Mouse (Mus musculus): ENCODE results near the gene Mif4gd.
"Not testable (repeated sequence)": the region's sequence is repeated elsewhere in the genome, so short reads cannot be mapped to it uniquely, and the experiment has no call there.

Mif4gd gene

DNA sequence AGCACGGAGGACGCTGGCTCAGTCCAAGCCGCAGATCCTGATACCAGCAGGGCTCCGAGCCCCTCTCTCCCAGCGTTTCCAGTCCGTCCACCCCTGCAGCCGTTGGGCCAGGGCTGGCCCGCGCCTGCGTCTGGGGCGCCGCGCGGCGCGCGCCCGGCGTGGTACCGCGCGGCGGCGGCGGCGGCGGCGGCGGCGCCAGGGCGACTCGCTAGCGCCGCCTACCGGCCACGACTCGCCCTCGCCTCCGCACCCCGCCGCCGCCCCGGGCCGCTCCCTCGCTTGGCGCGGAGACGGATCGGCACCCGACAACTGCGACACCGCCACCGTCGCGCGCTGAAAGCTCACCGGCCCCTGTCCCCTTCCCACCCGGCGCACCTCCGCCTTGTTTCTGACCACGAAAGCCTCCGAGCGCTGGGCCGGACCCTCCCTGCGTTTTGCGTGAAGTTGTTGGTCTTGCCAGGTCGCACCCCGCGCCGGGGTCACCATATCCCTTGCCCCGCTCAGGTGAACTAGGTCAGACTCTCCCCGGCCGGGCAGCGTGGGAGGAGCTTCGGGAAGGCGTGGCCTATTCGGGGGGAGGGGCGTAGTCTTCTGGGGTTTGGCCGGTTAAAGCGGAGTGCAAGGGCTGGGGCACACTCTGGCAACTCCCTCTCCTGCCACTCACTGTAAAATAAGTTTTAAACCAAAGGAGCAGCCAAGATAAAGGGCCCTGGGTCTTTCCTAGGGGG lies at the start of gene Mif4gd:
Mif4gd (minus strand) TSS at position 560 of the 728 bp plus-strand sequence.
- peak; percentile 97 for DNase-seq

DNA sequence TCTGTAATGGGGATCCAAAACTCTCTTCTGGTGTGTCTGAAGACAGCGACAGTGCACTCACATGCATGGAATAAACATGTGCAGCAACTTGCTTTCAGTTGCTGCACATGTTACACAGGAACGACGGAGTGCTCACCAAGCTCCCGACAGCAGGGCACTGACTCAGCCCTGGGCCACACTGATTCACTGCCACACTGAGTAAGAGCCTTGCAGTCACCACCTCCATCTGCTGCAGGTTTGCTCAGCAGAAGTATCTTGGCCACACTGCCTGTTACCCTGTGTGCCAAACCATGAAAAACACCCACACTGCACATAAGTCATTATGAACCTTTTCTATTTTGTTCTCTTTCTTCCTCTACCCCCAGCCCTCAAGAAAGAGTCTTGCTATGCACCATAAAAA lies 47.6 kb upstream of the Mif4gd start:
- DNase-seq: no peak

- DNase-seq: no peak
Observed at GRCm38 (mm10) chr11:115658521-115658920, 45.8 kb upstream of the Mif4gd start.

- DNase-seq: no peak
Observed at GRCm38 (mm10) chr11:115654128-115654527, 41.4 kb upstream of the Mif4gd start.

GRCm38 (mm10) chr11:115653194-115653593 lies 40.4 kb upstream of the Mif4gd start:
- no peak for DNase-seq

- DNase-seq: no peak
Observed at GRCm38 (mm10) chr11:115651680-115652079, 38.9 kb upstream of the Mif4gd start.

DNA sequence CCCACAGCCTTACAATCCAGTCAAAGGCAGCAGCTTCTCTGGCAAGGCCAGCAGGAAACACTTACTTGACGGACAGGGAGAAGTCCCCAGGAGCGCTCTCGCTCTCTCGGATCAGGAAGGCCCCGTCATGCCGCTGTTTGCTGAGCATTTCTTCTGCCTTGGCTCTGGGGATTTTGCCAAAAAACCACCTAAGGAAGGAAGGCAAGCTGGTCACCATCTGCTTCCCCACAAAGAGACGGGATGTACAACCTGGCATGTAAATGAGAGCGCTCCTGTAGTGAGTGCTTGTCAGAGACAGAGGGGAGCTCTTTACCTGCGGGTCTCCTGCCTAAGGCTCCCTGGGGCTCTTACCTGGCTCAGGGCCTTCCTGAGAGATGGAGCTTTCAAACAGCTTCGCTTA lies 36.9 kb upstream of the Mif4gd start:
- no peak for DNase-seq

- DNase-seq: peak; percentile 72
Observed at GRCm38 (mm10) chr11:115647459-115647858, 34.7 kb upstream of the Mif4gd start.

GRCm38 (mm10) chr11:115646439-115646838 lies 33.7 kb upstream of the Mif4gd start:
- DNase-seq: peak; percentile 44

DNA sequence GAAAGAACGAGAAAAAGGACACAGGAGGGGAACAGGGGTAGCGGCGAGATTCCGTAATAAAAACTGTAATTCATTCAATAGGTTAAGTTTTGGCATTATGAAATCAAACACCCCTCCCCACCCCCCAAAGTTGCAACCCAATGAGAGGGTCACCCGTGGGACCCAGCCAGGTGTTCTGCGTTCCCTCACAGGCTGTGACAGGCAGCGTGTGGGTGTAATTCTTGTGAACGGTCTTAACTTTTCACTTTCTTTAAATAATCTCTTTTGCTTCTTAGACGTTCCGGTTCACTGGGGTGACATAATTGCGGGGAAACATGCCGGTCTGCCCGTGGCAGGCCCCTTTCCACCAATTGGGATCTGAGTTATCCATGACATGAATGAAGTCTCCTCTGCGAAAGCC lies 32.7 kb upstream of the Mif4gd start:
- not testable (repeated sequence) for DNase-seq

DNA sequence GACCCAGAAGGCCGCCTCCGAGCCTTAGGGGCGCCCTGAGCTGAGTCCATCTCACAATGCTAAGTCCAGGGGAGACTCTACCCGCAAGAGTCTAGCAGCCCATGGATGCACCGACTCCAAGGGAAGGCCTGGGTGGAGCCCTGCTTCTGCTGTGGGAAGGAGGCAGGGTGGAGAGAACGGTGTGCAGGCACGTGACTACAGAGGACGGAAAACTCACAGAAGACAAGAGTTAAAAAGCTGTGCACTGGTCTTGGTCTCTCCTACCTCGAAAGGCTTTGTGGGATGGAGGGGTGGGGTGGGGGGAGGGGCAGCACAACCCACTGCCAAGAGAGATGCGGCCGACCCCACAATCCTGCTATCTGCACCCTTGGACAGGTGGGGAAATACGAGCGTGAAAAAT lies 31.5 kb upstream of the Mif4gd start:
- DNase-seq: no peak

GRCm38 (mm10) chr11:115643265-115643664 lies 30.5 kb upstream of the Mif4gd start:
- DNase-seq: peak; percentile 86

DNA sequence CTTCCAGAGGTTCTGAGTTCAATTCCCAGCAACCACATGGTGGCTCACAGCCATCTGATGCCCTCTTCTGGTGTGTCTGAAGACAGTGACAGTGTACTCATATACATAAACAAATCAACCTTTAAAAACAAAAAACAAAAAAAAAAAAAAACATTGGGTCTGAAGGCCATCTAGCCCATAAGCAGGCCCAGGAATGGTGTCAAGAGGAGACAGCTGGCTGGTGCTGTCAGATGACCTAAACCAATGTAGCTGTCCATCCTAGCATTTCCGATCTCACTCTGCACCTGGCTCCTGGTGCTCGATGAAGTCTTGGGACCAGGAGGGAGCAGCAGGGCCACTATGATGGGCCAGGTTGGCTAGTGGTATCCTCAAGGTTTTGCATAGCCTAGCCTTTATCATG lies 29.9 kb upstream of the Mif4gd start:
- no peak for DNase-seq

DNA sequence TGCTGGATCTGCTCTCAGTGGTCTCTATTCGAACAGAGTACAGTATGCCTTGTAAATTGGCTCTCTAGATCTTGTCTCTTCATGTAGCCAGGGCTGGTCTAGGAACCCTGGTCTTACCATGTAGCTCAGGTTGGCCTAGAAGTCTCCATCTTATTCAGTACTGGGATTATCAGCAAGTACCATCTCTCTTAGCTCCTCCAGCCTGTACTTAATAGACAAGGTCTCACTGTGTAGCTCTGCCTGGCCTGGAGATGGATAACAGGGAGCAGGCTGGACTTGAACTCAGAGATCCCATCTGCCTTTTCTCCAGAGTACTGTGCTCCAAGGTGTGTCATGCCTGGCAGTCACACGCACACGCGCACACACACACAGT lies 28.9 kb upstream of the Mif4gd start:
- no peak for DNase-seq

GRCm38 (mm10) chr11:115640978-115641663 lies 28.4 kb upstream of the Mif4gd start:
- DNase-seq: peak; percentile 76

DNA sequence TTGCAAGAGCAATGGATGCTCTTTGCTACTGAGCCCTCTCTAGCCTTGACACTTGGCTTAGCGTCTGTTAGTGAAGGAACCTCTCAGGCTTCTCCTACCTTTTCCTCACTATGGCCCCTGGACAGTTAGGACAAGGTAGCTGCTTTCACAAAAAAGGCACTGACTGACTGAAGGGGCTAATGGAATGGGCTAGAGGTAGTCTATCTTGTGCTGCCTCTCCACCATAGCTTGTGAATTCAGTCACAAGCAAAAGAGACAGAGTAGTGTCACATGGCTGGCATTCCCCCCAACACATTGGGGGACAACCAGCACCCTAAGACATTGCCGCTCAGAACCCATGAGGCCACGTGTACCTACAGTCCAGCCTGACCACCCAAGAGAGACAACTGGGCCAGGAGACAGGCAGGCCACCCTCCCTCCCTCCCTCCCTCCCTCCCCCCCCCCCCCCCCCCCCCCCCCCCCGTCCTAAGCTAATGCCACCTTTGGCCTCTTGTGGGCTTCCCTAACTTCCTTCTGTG lies 27.6 kb upstream of the Mif4gd start:
- DNase-seq: no peak

GRCm38 (mm10) chr11:115639540-115639939 lies 26.8 kb upstream of the Mif4gd start:
- DNase-seq: no peak

DNA sequence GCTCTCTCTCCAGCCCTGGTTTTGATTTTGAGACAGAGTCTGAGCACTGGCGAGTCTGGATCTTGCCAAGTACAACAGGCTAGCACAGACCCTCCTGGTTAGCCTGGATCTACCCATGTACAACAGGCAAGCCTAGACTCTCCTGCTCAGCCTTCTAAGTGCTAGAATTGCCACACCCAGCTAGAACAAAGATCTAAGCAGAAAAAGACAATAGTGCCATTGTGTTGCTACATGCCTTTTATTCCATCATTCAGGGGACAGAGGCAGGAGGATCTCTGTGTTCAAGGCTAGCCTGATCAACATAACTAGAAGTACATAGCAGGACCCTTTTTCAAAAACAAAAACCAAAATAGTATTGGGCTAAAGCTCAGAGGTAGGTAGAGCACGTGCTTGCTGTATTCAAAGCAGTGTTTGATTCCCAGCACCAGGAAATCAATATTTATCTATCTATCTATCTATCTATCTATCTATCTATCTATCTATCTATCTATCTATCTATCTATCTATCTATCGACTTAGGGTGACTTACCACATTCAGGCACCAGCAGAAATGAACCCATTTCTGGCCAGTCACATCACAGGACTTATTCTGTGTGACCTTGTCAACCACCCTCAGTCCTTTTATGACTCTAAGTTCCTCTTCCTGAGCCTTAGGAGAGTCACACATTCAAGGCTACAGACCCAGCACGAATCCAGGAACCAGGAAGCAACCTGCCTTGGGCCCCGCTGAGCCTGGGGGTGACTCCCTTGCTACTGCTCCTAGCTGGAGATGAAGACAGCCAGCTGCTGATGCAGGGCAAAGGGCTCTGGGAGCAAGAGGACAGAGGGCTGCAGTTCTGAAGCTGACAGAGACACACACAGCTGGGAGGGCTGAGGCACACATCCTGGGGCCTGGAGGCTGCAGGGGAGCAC lies 26.0 kb upstream of the Mif4gd start:
- no peak for DNase-seq

DNA sequence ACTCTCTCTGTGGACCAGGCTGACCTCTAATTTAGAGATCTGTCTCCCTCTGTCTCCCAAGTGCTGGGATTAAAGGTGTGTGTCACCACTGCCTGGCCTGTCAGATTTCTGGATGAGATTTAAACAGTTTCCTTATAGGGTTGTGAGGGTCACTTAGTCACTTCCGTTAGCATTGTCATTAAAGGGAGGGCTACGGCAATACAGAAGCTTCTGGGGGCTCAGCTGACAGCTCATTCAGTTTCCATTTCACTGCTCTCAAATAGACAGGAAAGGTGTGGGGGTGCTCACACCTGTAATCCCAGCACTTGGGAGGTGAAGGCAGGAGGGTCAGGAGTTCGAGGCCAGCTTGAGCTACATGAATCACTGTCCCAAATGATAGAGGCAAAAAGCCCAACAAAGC lies 24.2 kb upstream of the Mif4gd start:
- no peak for DNase-seq

DNA sequence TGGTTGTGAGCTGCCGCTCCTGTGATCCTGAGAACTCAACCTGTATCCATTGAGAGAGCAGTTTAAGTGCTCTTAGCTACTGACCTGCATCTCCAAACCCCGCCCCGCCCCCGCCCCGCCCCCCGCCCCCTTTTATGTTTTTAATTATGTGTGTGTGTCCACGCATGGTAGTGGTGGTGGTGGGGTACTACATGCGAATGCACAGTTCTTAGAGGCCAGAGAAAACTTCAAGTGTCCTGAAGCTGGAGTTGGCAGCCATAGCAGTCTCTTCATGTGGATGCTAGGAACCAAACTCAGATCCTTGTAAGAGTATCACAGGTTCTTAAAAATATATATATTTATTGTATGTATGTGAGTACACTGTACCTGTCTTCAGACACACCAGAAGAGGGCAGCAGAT lies 22.7 kb upstream of the Mif4gd start:
- DNase-seq: no peak

GRCm38 (mm10) chr11:115635041-115635440 lies 22.3 kb upstream of the Mif4gd start:
- DNase-seq: no peak

- no peak for DNase-seq
Observed at GRCm38 (mm10) chr11:115634109-115634508, 21.3 kb upstream of the Mif4gd start.

- DNase-seq: no peak
Observed at GRCm38 (mm10) chr11:115632862-115633261, 20.1 kb upstream of the Mif4gd start.

Measured in thymus, postnatal 14 days (tissue).